Mouse (Mus musculus) lung, embryonic 16.5 days (tissue): Measurements from ENCODE around the gene Xpnpep2. TPM values are rescaled to one million over a fixed set of nuclear protein-coding genes. Genes with fewer than 3 reads are reported as not detected.

Experiments
- ATAC-seq: fragments of 200-750 bp; cut with Nextera tagmentation; 2 replicates; pipeline ENCODE4 v1.8.0; 2017; ENCODE audit warnings: low read depth, mild to moderate bottlenecking, moderate library complexity
- H3K27ac ChIP-seq: fragments of 300-500 bp; sonication (generic); 2 replicates; pipeline ENCODE4 v1.5.1; 2014; ENCODE audit warnings: mild to moderate bottlenecking, control low read depth, low read length
- H3K27me3 ChIP-seq: fragments of 300-500 bp; sonication (generic); 2 replicates; pipeline ENCODE4 v1.6.1; 2014; ENCODE audit warnings: low read depth, low read length, mixed read lengths; ENCODE audit not compliant: control insufficient read depth, insufficient read depth
- H3K36me3 ChIP-seq: fragments of 300-500 bp; sonication (generic); 2 replicates; pipeline ENCODE4 v1.6.1; 2014; ENCODE audit warnings: low read length; ENCODE audit not compliant: control insufficient read depth, insufficient read depth
- H3K4me1 ChIP-seq: fragments of 300-500 bp; sonication (generic); replicated peaks from 2 replicates; pipeline ENCODE4 v1.6.1; 2014; ENCODE audit warnings: low read length, mixed read lengths; ENCODE audit not compliant: control insufficient read depth, insufficient read depth
- H3K4me2 ChIP-seq: fragments of 300-500 bp; sonication (generic); 2 replicates; pipeline ENCODE4 v1.6.1; 2014; ENCODE audit warnings: low read depth, low read length, control low read depth
- H3K4me3 ChIP-seq: fragments of 300-500 bp; sonication (generic); 2 replicates; pipeline ENCODE4 v1.5.1; 2014; ENCODE audit warnings: mild to moderate bottlenecking, low read length, control low read depth
- H3K9ac ChIP-seq: fragments of 300-500 bp; sonication (generic); 2 replicates; pipeline ENCODE4 v1.6.1; 2014; ENCODE audit warnings: low read length, control low read depth
- H3K9me3 ChIP-seq: fragments of 300-500 bp; sonication (generic); 2 replicates; pipeline ENCODE4 v1.6.1; 2016; ENCODE audit warnings: low read length; ENCODE audit not compliant: control insufficient read depth
- WGBS: fragments of 180-500 bp; shearing (Covaris S2); extraction: QIAGEN DNeasy Blood & Tissue Kit; methylation state at CpG from one replicate; pipeline ENCODE4 v1.1.7; 2014; 5-methylcytosine and 5-hydroxymethylcytosine counted together
- polyA plus RNA-seq: library from polyadenylated mRNA; unstranded; fragments of >200 nt; fragmentation: Nextera tagmentation; extraction: Ambion mirVana; gene quantifications from 2 replicates; pipeline ENCODE4 v1.2.1, GENCODE M21; 2015

Xpnpep2 gene
- polyA plus RNA-seq, result 1.1 and 1.5 TPM in 2 replicates

GRCm38 (mm10) chrX:48108394-48109315 is at the start of gene Xpnpep2:
Gene Xpnpep2, plus strand, starts transcription at chrX:48108725.
- peak; percentile 84 for ATAC-seq
- no peak within 1 kb of the TSS for H3K9ac ChIP-seq
- peaks cover 6% of the 10 kb centered on the region; the same call in 1 of the 2 replicates for H3K4me1 ChIP-seq
- no peak within 1 kb of the TSS for H3K4me2 ChIP-seq
- WGBS, result 36% methylated on average over 6 of the region's 6 CpGs
- no peaks in the 10 kb centered on the region for H3K27me3 ChIP-seq
- H3K9me3 ChIP-seq, result no peaks in the 10 kb centered on the region
- H3K36me3 ChIP-seq, result no peaks in the 10 kb centered on the region
- no peak within 1 kb of the TSS for H3K4me3 ChIP-seq
- peak within 1 kb of the TSS; percentile 59 for H3K27ac ChIP-seq

- Histone ChIP-seq H3K4me2 (no peak overlapping the region), H3K27me3 (no peaks in the 10 kb centered on the region), H3K4me3 (no peak overlapping the region), H3K4me1 (no peaks in the 10 kb centered on the region), H3K9me3 (no peaks in the 10 kb centered on the region), H3K27ac (no peak overlapping the region), H3K9ac (no peak overlapping the region), H3K36me3 (no peaks in the 10 kb centered on the region)
- no peak for ATAC-seq
- 70% methylated on average over 4 of the region's 4 CpGs for WGBS
Observed at GRCm38 (mm10) chrX:48062481-48062880, 46.0 kb upstream of the Xpnpep2 start.

- 32% methylated on average over 5 of the region's 5 CpGs for WGBS
- no peaks in the 10 kb centered on the region for H3K9me3 ChIP-seq
- no peak overlapping the region for H3K4me3 ChIP-seq
- H3K27ac ChIP-seq, result no peak overlapping the region
- H3K36me3 ChIP-seq, result no peaks in the 10 kb centered on the region
- H3K4me1 ChIP-seq, result no peaks in the 10 kb centered on the region
- H3K4me2 ChIP-seq, result no peak overlapping the region
- H3K27me3 ChIP-seq, result no peaks in the 10 kb centered on the region
- no peak for ATAC-seq
- no peak overlapping the region for H3K9ac ChIP-seq
Observed at GRCm38 (mm10) chrX:48064166-48064853, 44.2 kb upstream of the Xpnpep2 start.

- H3K9me3 ChIP-seq, result no peaks in the 10 kb centered on the region
- no peak for ATAC-seq
- no peaks in the 10 kb centered on the region for H3K4me1 ChIP-seq
- H3K36me3 ChIP-seq, result no peaks in the 10 kb centered on the region
- no peak overlapping the region for H3K9ac ChIP-seq
- no peak overlapping the region for H3K27ac ChIP-seq
- 69% methylated on average over 3 of the region's 3 CpGs for whole genome bisulfite sequencing
- H3K27me3 ChIP-seq, result no peaks in the 10 kb centered on the region
- H3K4me2 ChIP-seq, result no peak overlapping the region
- no peak overlapping the region for H3K4me3 ChIP-seq
Observed at GRCm38 (mm10) chrX:48066891-48067290, 41.6 kb upstream of the Xpnpep2 start.

GRCm38 (mm10) chrX:48071961-48072360 is 36.6 kb upstream of the Xpnpep2 start:
- H3K4me1 ChIP-seq, result no peaks in the 10 kb centered on the region
- no peaks in the 10 kb centered on the region for H3K9me3 ChIP-seq
- H3K27me3 ChIP-seq, result no peaks in the 10 kb centered on the region
- no peak overlapping the region for H3K27ac ChIP-seq
- ATAC-seq, result no peak
- H3K9ac ChIP-seq, result no peak overlapping the region
- H3K36me3 ChIP-seq, result no peaks in the 10 kb centered on the region
- 28% methylated on average over 3 of the region's 3 CpGs for WGBS
- H3K4me2 ChIP-seq, result no peak overlapping the region
- no peak overlapping the region for H3K4me3 ChIP-seq

GRCm38 (mm10) chrX:48072401-48072800 is 36.1 kb upstream of the Xpnpep2 start:
- Histone ChIP-seq H3K27me3 (no peaks in the 10 kb centered on the region), H3K9me3 (no peaks in the 10 kb centered on the region), H3K36me3 (no peaks in the 10 kb centered on the region), H3K4me1 (no peaks in the 10 kb centered on the region), H3K9ac (no peak overlapping the region), H3K4me3 (no peak overlapping the region), H3K27ac (no peak overlapping the region), H3K4me2 (no peak overlapping the region)
- WGBS, result 40% methylated on average over 5 of the region's 5 CpGs
- ATAC-seq, result no peak

- Histone ChIP-seq H3K4me1 (no peaks in the 10 kb centered on the region), H3K4me2 (no peak overlapping the region), H3K27ac (no peak overlapping the region), H3K9ac (no peak overlapping the region), H3K4me3 (no peak overlapping the region), H3K27me3 (no peaks in the 10 kb centered on the region), H3K36me3 (no peaks in the 10 kb centered on the region), H3K9me3 (no peaks in the 10 kb centered on the region)
- no peak for ATAC-seq
- WGBS, result 72% methylated on average over 3 of the region's 3 CpGs
Observed at GRCm38 (mm10) chrX:48074691-48075090, 33.8 kb upstream of the Xpnpep2 start.

- no peak overlapping the region for H3K9ac ChIP-seq
- ATAC-seq, result peak; percentile 67
- WGBS, result 62% methylated on average over 4 of the region's 4 CpGs
- no peaks in the 10 kb centered on the region for H3K9me3 ChIP-seq
- no peak overlapping the region for H3K4me3 ChIP-seq
- H3K4me2 ChIP-seq, result no peak overlapping the region
- no peaks in the 10 kb centered on the region for H3K36me3 ChIP-seq
- H3K27ac ChIP-seq, result no peak overlapping the region
- H3K27me3 ChIP-seq, result no peaks in the 10 kb centered on the region
- no peaks in the 10 kb centered on the region for H3K4me1 ChIP-seq
Observed at GRCm38 (mm10) chrX:48076806-48077425, 31.6 kb upstream of the Xpnpep2 start.

GRCm38 (mm10) chrX:48082364-48082763 is 26.2 kb upstream of the Xpnpep2 start:
- Histone ChIP-seq H3K27ac (no peak overlapping the region), H3K27me3 (no peaks in the 10 kb centered on the region), H3K4me2 (no peak overlapping the region), H3K9me3 (no peaks in the 10 kb centered on the region), H3K36me3 (no peaks in the 10 kb centered on the region), H3K9ac (no peak overlapping the region), H3K4me3 (no peak overlapping the region), H3K4me1 (no peaks in the 10 kb centered on the region)
- no peak for ATAC-seq
- 45% methylated on average over 5 of the region's 5 CpGs for whole genome bisulfite sequencing
